Mouse (Mus musculus): ENCODE results near the gene Cnih3. TPM values are rescaled to one million over a fixed set of nuclear protein-coding genes. Genes with fewer than 3 reads are reported as not detected.

Cnih3 gene
- 0.08 and 0.09 TPM in 2 replicates for polyA plus RNA-seq (2012; rRNA removed)

GRCm38 (mm10) chr1:181352367-181353199, at the start of gene Cnih3:
Gene Cnih3 (plus strand): TSS chr1:181352628.

Other genes starting within 250 kb of the Cnih3 start
- gene Nvl, start 208.4 kb upstream of the Cnih3 start, polyA plus RNA-seq (2012; rRNA removed), result 11.8 and 15.9 TPM in 2 replicates
- 12.7 and 18.4 TPM in 2 replicates for gene Cnih4, start 207.9 kb upstream of the Cnih3 start, polyA plus RNA-seq (2012; rRNA removed)
- 40.6 and 56.1 TPM in 2 replicates for gene Wdr26, start 140.6 kb upstream of the Cnih3 start, polyA plus RNA-seq (2012; rRNA removed)
- gene Ccdc121, start 158.8 kb downstream of the Cnih3 start, polyA plus RNA-seq (2012; rRNA removed), result 0.74 and 0.98 TPM in 2 replicates
- 0.45 and 2.3 TPM in 2 replicates for gene Dnah14, start 223.9 kb downstream of the Cnih3 start, polyA plus RNA-seq (2012; rRNA removed)